Mouse (Mus musculus): ENCODE data around the gene Ets2. TPM values are rescaled to one million over a fixed set of nuclear protein-coding genes. Genes with fewer than 3 reads are reported as not detected.

Gene Ets2
- polyA plus RNA-seq, 1 experiment from 2014 or later: 55.7 TPM

- Histone ChIP-seq H3K9me3 (ENCODE audit: control insufficient read depth, low read length) (no peaks in the 10 kb centered on the region), H3K4me1 (ENCODE audit: control insufficient read depth, insufficient read depth, low read length) (0 out of 2 replicates have a peak, but pooled peaks cover 3% of the 10 kb centered on the region), H3K9ac (ENCODE audit: low read depth, low read length) (no peak overlapping the region), H3K4me2 (ENCODE audit: low read depth, low read length) (no peak overlapping the region), H3K27ac (replicated peaks; ENCODE audit: low read depth, low read length) (no peak overlapping the region), H3K27me3 (replicated peaks; ENCODE audit: control insufficient read depth, insufficient read depth, low read length) (no peaks in the 10 kb centered on the region), H3K4me3 (ENCODE audit: low read depth, low read length) (no peak overlapping the region), H3K36me3 (ENCODE audit: control insufficient read depth, insufficient read depth, low read length) (no peaks in the 10 kb centered on the region)
- ATAC-seq (ENCODE audit: low read depth): no peak
- WGBS: 91% methylated on average over 6 of the region's 6 CpGs
- DNase-seq (ENCODE audit: low spot score): no peak
These were observed 36.3 kb upstream of the Ets2 start for GRCm38 (mm10) chr16:95665472-95666131.

- no peak overlapping the region for H3K27ac ChIP-seq (replicated peaks; ENCODE audit: low read depth, low read length)
- H3K9me3 ChIP-seq (ENCODE audit: control insufficient read depth, low read length): no peaks in the 10 kb centered on the region
- WGBS: 93% methylated on average over 10 of the region's 10 CpGs
- no peaks in the 10 kb centered on the region for H3K27me3 ChIP-seq (replicated peaks; ENCODE audit: control insufficient read depth, insufficient read depth, low read length)
- ATAC-seq (ENCODE audit: low read depth) (no peak), DNase-seq (ENCODE audit: low spot score) (no peak)
- H3K9ac ChIP-seq (ENCODE audit: low read depth, low read length): no peak overlapping the region
- H3K4me1 ChIP-seq (ENCODE audit: control insufficient read depth, insufficient read depth, low read length): 0 out of 2 replicates have a peak, but pooled peaks cover 3% of the 10 kb centered on the region
- H3K4me2 ChIP-seq (ENCODE audit: low read depth, low read length): no peak overlapping the region
- H3K4me3 ChIP-seq (ENCODE audit: low read depth, low read length): no peak overlapping the region
- no peaks in the 10 kb centered on the region for H3K36me3 ChIP-seq (ENCODE audit: control insufficient read depth, insufficient read depth, low read length)
These were observed 35.6 kb upstream of the Ets2 start for GRCm38 (mm10) chr16:95666288-95666687.

- ATAC-seq (ENCODE audit: low read depth): no peak; the same call in 1 of the 2 replicates
- WGBS: 48% methylated on average over 11 of the region's 11 CpGs
These were observed 34.3 kb upstream of the Ets2 start for GRCm38 (mm10) chr16:95667395-95668150.

GRCm38 (mm10) chr16:95668151-95668993, 33.5 kb upstream of the Ets2 start:
- ATAC-seq (ENCODE audit: low read depth) (peak; percentile 48; the same call in 1 of the 2 replicates), DNase-seq (ENCODE audit: low spot score) (peak; percentile 29)
- Histone ChIP-seq H3K27me3 (replicated peaks; ENCODE audit: control insufficient read depth, insufficient read depth, low read length) (no peaks in the 10 kb centered on the region), H3K4me1 (ENCODE audit: control insufficient read depth, insufficient read depth, low read length) (0 out of 2 replicates have a peak, but pooled peaks cover 3% of the 10 kb centered on the region), H3K4me3 (ENCODE audit: low read depth, low read length) (no peak overlapping the region), H3K9me3 (ENCODE audit: control insufficient read depth, low read length) (no peaks in the 10 kb centered on the region), H3K27ac (replicated peaks; ENCODE audit: low read depth, low read length) (no peak overlapping the region), H3K9ac (ENCODE audit: low read depth, low read length) (no peak overlapping the region), H3K4me2 (ENCODE audit: low read depth, low read length) (no peak overlapping the region), H3K36me3 (ENCODE audit: control insufficient read depth, insufficient read depth, low read length) (no peaks in the 10 kb centered on the region)
- WGBS: 54% methylated on average over 19 of the region's 19 CpGs

More at GRCm38 (mm10) chr16:95667395-95668150, 34.3 kb upstream of the Ets2 start:
- no peak overlapping the region for H3K4me2 ChIP-seq (ENCODE audit: low read depth, low read length)
- peak; percentile 50 for DNase-seq (ENCODE audit: low spot score)
- H3K27ac ChIP-seq (replicated peaks; ENCODE audit: low read depth, low read length): no peak overlapping the region
- H3K27me3 ChIP-seq (replicated peaks; ENCODE audit: control insufficient read depth, insufficient read depth, low read length): no peaks in the 10 kb centered on the region
- 0 out of 2 replicates have a peak, but pooled peaks cover 3% of the 10 kb centered on the region for H3K4me1 ChIP-seq (ENCODE audit: control insufficient read depth, insufficient read depth, low read length)
- H3K36me3 ChIP-seq (ENCODE audit: control insufficient read depth, insufficient read depth, low read length): no peaks in the 10 kb centered on the region
- H3K9me3 ChIP-seq (ENCODE audit: control insufficient read depth, low read length): no peaks in the 10 kb centered on the region
- H3K9ac ChIP-seq (ENCODE audit: low read depth, low read length): no peak overlapping the region
- no peak overlapping the region for H3K4me3 ChIP-seq (ENCODE audit: low read depth, low read length)

GRCm38 (mm10) chr16:95674452-95674921, 27.4 kb upstream of the Ets2 start:
- no peak overlapping the region for H3K9ac ChIP-seq (ENCODE audit: low read depth, low read length)
- no peak for ATAC-seq (ENCODE audit: low read depth)
- no peaks in the 10 kb centered on the region for H3K27me3 ChIP-seq (replicated peaks; ENCODE audit: control insufficient read depth, insufficient read depth, low read length)
- 25% methylated on average over 5 of the region's 5 CpGs for WGBS
- H3K27ac ChIP-seq (replicated peaks; ENCODE audit: low read depth, low read length): peak overlapping the region; percentile 79
- H3K4me1 ChIP-seq (ENCODE audit: control insufficient read depth, insufficient read depth, low read length): peaks cover 16% of the 10 kb centered on the region
- peak overlapping the region; percentile 10; the same call in 1 of the 2 replicates for H3K4me3 ChIP-seq (ENCODE audit: low read depth, low read length)
- no peaks in the 10 kb centered on the region for H3K36me3 ChIP-seq (ENCODE audit: control insufficient read depth, insufficient read depth, low read length)
- peak overlapping the region; percentile 42 for H3K4me2 ChIP-seq (ENCODE audit: low read depth, low read length)
- no peaks in the 10 kb centered on the region for H3K9me3 ChIP-seq (ENCODE audit: control insufficient read depth, low read length)
- no peak for DNase-seq (ENCODE audit: low spot score)

- peak overlapping the region; percentile 79; the same call in 1 of the 2 replicates for H3K27ac ChIP-seq (replicated peaks; ENCODE audit: low read depth, low read length)
- ATAC-seq (ENCODE audit: low read depth): no peak
These were observed 26.7 kb upstream of the Ets2 start for GRCm38 (mm10) chr16:95675212-95675611.

GRCm38 (mm10) chr16:95676668-95677067, 25.2 kb upstream of the Ets2 start:
- DNase-seq (ENCODE audit: low spot score) (no peak), ATAC-seq (ENCODE audit: low read depth) (no peak)
- WGBS: 63% methylated on average over 3 of the region's 3 CpGs
- no peaks in the 10 kb centered on the region for H3K36me3 ChIP-seq (ENCODE audit: control insufficient read depth, insufficient read depth, low read length)
- H3K4me2 ChIP-seq (ENCODE audit: low read depth, low read length): no peak overlapping the region
- peaks cover 16% of the 10 kb centered on the region for H3K4me1 ChIP-seq (ENCODE audit: control insufficient read depth, insufficient read depth, low read length)
- no peak overlapping the region for H3K9ac ChIP-seq (ENCODE audit: low read depth, low read length)
- no peaks in the 10 kb centered on the region for H3K9me3 ChIP-seq (ENCODE audit: control insufficient read depth, low read length)
- no peaks in the 10 kb centered on the region for H3K27me3 ChIP-seq (replicated peaks; ENCODE audit: control insufficient read depth, insufficient read depth, low read length)
- no peak overlapping the region for H3K4me3 ChIP-seq (ENCODE audit: low read depth, low read length)
- H3K27ac ChIP-seq (replicated peaks; ENCODE audit: low read depth, low read length): no peak overlapping the region

More at GRCm38 (mm10) chr16:95675212-95675611, 26.7 kb upstream of the Ets2 start:
- Histone ChIP-seq H3K36me3 (ENCODE audit: control insufficient read depth, insufficient read depth, low read length) (no peaks in the 10 kb centered on the region), H3K4me1 (ENCODE audit: control insufficient read depth, insufficient read depth, low read length) (peaks cover 16% of the 10 kb centered on the region), H3K4me3 (ENCODE audit: low read depth, low read length) (no peak overlapping the region), H3K9ac (ENCODE audit: low read depth, low read length) (no peak overlapping the region), H3K9me3 (ENCODE audit: control insufficient read depth, low read length) (no peaks in the 10 kb centered on the region), H3K27me3 (replicated peaks; ENCODE audit: control insufficient read depth, insufficient read depth, low read length) (no peaks in the 10 kb centered on the region), H3K4me2 (ENCODE audit: low read depth, low read length) (no peak overlapping the region)
- WGBS: 41% methylated on average over 11 of the region's 11 CpGs
- DNase-seq (ENCODE audit: low spot score): peak; percentile 27

- H3K36me3 ChIP-seq (ENCODE audit: control insufficient read depth, insufficient read depth, low read length): no peaks in the 10 kb centered on the region
- WGBS: 82% methylated on average over 6 of the region's 6 CpGs
- no peak overlapping the region for H3K9ac ChIP-seq (ENCODE audit: low read depth, low read length)
- H3K4me1 ChIP-seq (ENCODE audit: control insufficient read depth, insufficient read depth, low read length): no peaks in the 10 kb centered on the region
- H3K4me3 ChIP-seq (ENCODE audit: low read depth, low read length): no peak overlapping the region
- H3K27me3 ChIP-seq (replicated peaks; ENCODE audit: control insufficient read depth, insufficient read depth, low read length): no peaks in the 10 kb centered on the region
- H3K4me2 ChIP-seq (ENCODE audit: low read depth, low read length): no peak overlapping the region
- DNase-seq (ENCODE audit: low spot score) (no peak), ATAC-seq (ENCODE audit: low read depth) (no peak)
- H3K9me3 ChIP-seq (ENCODE audit: control insufficient read depth, low read length): no peaks in the 10 kb centered on the region
- no peak overlapping the region for H3K27ac ChIP-seq (replicated peaks; ENCODE audit: low read depth, low read length)
These were observed 19.4 kb upstream of the Ets2 start for GRCm38 (mm10) chr16:95682431-95682892.

Data from embryonic facial prominence, embryonic 14.5 days (tissue).